8 mouse cellular contexts compared by ENCODE assay signal in the genomic region with DNA sequence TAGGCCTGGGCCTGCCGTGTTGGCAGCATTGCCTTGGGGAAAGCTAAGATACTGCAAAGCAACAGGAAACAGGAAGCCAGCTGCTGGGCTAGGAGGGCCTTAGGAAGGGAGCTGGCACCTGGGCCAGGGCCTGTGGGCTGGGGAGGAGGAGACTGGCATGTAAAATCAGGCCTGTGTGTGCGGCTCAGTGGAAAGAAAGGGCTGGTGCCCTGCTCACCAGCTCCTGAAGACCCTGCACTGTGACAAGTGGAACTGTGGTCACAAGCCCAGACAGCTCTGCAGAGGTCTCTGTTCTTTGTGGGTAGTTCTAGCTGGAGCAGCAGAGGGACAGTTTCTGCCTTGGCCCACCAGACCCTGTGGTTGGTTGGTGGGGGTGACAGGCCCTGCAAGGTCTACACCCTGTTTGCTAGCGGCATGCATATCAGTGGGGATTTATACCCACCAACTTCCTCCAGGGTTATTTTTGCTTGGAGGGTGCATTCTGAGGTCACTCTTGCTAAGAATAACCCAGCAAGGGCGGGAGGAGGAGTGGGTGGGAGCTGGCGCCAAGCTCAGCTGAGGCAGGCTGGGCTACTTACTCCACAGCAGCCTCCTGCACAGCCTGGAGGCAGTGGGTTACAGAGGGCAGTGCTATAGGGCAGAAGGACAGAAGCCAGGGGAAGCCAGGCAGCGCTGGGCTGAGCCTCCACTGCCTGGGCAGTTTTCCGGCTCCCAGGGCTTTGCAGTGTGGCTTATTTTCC. TPM values are rescaled to one million over a fixed set of nuclear protein-coding genes. Genes with fewer than 3 reads are reported as not detected.
DNase-seq lines count a peak whose midpoint lies in the region; TF ChIP-seq lines count a peak whose summit lies in the region.

No protein-coding gene starts in this region.

- H3K4me1 ChIP-seq in embryonic fibroblast, embryonic 13.5 days (ENCODE audit: control insufficient read depth, insufficient read depth, low read length): peaks cover 22% of the 10 kb centered on the region
- H3K4me1 ChIP-seq in megakaryocyte, embryonic 14.5 days: peaks cover 92% of the 10 kb centered on the region

- no peak overlapping the region for H3K4me3 ChIP-seq in embryonic fibroblast, embryonic 13.5 days (ENCODE audit: insufficient read depth, low read length)
- H3K4me3 ChIP-seq in megakaryocyte, embryonic 14.5 days (replicated peaks): peak overlapping the region; percentile 87

- peak overlapping the region; percentile 51 for H3K27ac ChIP-seq in embryonic fibroblast, embryonic 13.5 days (ENCODE audit: insufficient read depth, low read length)

- intact Hi-C loops in heart, postnatal 36 days (cut with DNase I): loop anchor here (1.0 to 2.0 kb wide), 2 partner anchors 15 to 47 kb away; no protein-coding TSS in a partner anchor
- intact Hi-C loops in left cerebral cortex, postnatal 14 days (cut with DNase I): no loop called here

- peaks cover 73% of the 10 kb centered on the region for H3K36me3 ChIP-seq in megakaryocyte, embryonic 14.5 days (replicated peaks; ENCODE audit: low read length)

- peak; percentile 31 to 47 for DNase-seq in CD8-positive naive resting alpha-beta T cell, adult 2 months (ENCODE audit: low read depth in 2 of 2, low spot score in 2 of 2)
- peak; percentile 86 for DNase-seq in adrenal gland, adult 2 months
- DNase-seq in heart, postnatal 36 days: peak; percentile 62 to 75
- DNase-seq in left cerebral cortex, postnatal 14 days (ENCODE audit: low spot score in 2 of 2): peak; percentile 65 to 81
- peak; percentile 32 to 58 for DNase-seq in spleen, postnatal 10 days (ENCODE audit: low spot score in 2 of 2)
- DNase-seq in urinary bladder, adult 2 months (ENCODE audit: low spot score): no peak

- TF ChIP-seq POLR2A in embryonic fibroblast, embryonic 13.5 days (IDR thresholded peaks at IDR 0.05; ENCODE audit: low read depth, low read length): no peak

- no peaks in the 10 kb centered on the region for H3K9me3 ChIP-seq in megakaryocyte, embryonic 14.5 days

- TF ChIP-seq CTCF in embryonic fibroblast, embryonic 13.5 days (IDR thresholded peaks at IDR 0.05; ENCODE audit: borderline replicate concordance, insufficient read depth, low read length): no peak

- no peaks in the 10 kb centered on the region for H3K27me3 ChIP-seq in megakaryocyte, embryonic 14.5 days (replicated peaks)

RNA-seq across cellular contexts. Expression of a gene that starts 50.1 kb away (rescaled TPM):
- total RNA-seq in adrenal gland, adult 2 months (2021): 10 to 100 TPM; 36.7 to 42.4 TPM
- polyA plus RNA-seq in adrenal gland, adult 2 months (2012; rRNA removed): 9.7 and 10.2 TPM in 2 replicates
- polyA plus RNA-seq in embryonic fibroblast, embryonic 13.5 days (2011; ENCODE audit: insufficient read length, low read depth, missing spikeins): 21.6 and 27.0 TPM in 2 replicates
- 10 to 100 TPM; 71.7 to 75.8 TPM for total RNA-seq in heart, postnatal 36 days (2021)
- total RNA-seq in left cerebral cortex, postnatal 14 days (2021): 100 to 1,000 TPM; 337 to 343 TPM
- polyA plus RNA-seq in megakaryocyte, embryonic 14.5 days (2012; ENCODE audit: insufficient read depth, low replicate concordance): 27.5 and 30.1 TPM in 2 replicates
- polyA plus RNA-seq in urinary bladder, adult 2 months (2012; rRNA removed): 14.8 and 16.6 TPM in 2 replicates
